Mouse (Mus musculus) heart, embryonic 14.5 days (tissue): ENCODE measurements at regions not wholly inside any gene's neighbourhood (a gene's known extent, or its start where the extent isn't known, plus 50 kb on each side); places are given as distances from the start of the nearest gene placed in this dataset.

Experiments used
- ATAC-seq: fragments of 200-750 bp; cut with Nextera tagmentation; 2 replicates; pipeline ENCODE4 v1.8.0; 2017; ENCODE audit warnings: low read depth, moderate TSS enrichment; ENCODE audit not compliant: insufficient number of reproducible peaks, insufficient read depth, low FRiP score
- H3K27ac ChIP-seq, 2 experiments: fragments of 200-500 bp in 1 of 2; fragments of 300-500 bp in 1 of 2; sonication (generic) in 1 of 2; replicated peaks in 1 of 2; 2 replicates each; pipeline ENCODE4 v1.5.1; 2012 to 2014; ENCODE audit warnings: low read depth in 2 of 2, low read length in 2 of 2, control low read depth in 1 of 2, mild to moderate bottlenecking in 1 of 2, mixed read lengths in 1 of 2; ENCODE audit not compliant: control insufficient read depth in 1 of 2, insufficient read depth in 1 of 2
- H3K27me3 ChIP-seq: fragments of 300-500 bp; sonication (generic); 2 replicates; pipeline ENCODE4 v1.6.1; 2014; ENCODE audit warnings: mild to moderate bottlenecking, low read length, control low read depth; ENCODE audit not compliant: control insufficient read depth, insufficient read depth
- H3K36me3 ChIP-seq: fragments of 300-500 bp; sonication (generic); 2 replicates; pipeline ENCODE4 v1.6.1; 2014; ENCODE audit warnings: mild to moderate bottlenecking, control low read depth, low read length, mixed read lengths; ENCODE audit not compliant: control insufficient read depth, insufficient read depth
- H3K4me1 ChIP-seq, 2 experiments: fragments of 200-500 bp in 1 of 2; fragments of 300-500 bp in 1 of 2; sonication (generic) in 1 of 2; 2 replicates each; pipeline ENCODE4 v1.6.1; 2012 to 2014; ENCODE audit warnings: low read length in 2 of 2, control low read depth in 1 of 2, mixed read lengths in 1 of 2; ENCODE audit not compliant: control insufficient read depth in 2 of 2, insufficient read depth in 2 of 2
- H3K4me2 ChIP-seq: fragments of 300-500 bp; sonication (generic); 2 replicates; pipeline ENCODE4 v1.6.1; 2014; ENCODE audit warnings: mild to moderate bottlenecking, low read length
- H3K4me3 ChIP-seq, 2 experiments: fragments of 200-500 bp in 1 of 2; fragments of 300-500 bp in 1 of 2; sonication (generic) in 1 of 2; 2 replicates each; pipeline ENCODE4 v1.5.1; 2012 to 2014; ENCODE audit warnings: low read length in 2 of 2, mild to moderate bottlenecking in 2 of 2, control low read depth in 1 of 2, low read depth in 1 of 2, moderate library complexity in 1 of 2; ENCODE audit not compliant: control insufficient read depth in 1 of 2, insufficient read depth in 1 of 2
- H3K9ac ChIP-seq: fragments of 300-500 bp; sonication (generic); 2 replicates; pipeline ENCODE4 v1.6.1; 2014; ENCODE audit warnings: mild to moderate bottlenecking, low read length
- H3K9me3 ChIP-seq: fragments of 300-500 bp; sonication (generic); 2 replicates; pipeline ENCODE4 v1.6.1; 2016; ENCODE audit warnings: low read length, control low read depth; ENCODE audit not compliant: control insufficient read depth
- WGBS: fragments of 180-500 bp; shearing (Covaris S2); extraction: QIAGEN DNeasy Blood & Tissue Kit; methylation state at CpG from one replicate; pipeline ENCODE4 v1.1.7; 2014; 5-methylcytosine and 5-hydroxymethylcytosine counted together

DNA sequence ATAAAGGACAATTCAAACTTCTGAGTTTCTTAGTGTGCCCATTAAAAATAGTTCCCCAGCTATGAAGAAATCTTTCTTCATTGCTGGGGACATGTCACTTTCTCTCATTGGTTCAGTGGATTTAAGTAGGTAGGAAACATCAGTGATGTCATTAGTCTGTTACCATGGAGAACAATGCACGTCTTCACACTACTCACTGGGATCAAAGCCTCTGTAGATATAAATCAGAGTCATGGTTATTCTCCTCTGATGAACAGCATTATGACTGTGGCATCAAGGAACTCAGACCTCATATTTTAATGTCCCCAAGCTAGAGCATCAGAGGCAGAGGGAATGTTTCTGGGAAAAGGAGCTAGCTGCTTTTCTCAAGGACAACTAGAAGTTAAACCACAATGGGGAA lies 165.5 kb upstream of the Slc39a10 start:
- Histone ChIP-seq H3K36me3 (no peaks in the 10 kb centered on the region), H3K4me1 (no peaks in the 10 kb centered on the region), H3K9me3 (no peaks in the 10 kb centered on the region), H3K27me3 (no peaks in the 10 kb centered on the region), H3K4me3 (no peak overlapping the region), H3K27ac (no peak overlapping the region), H3K4me2 (no peak overlapping the region), H3K9ac (no peak overlapping the region)
- no peak for ATAC-seq
- 76% methylated on average over 1 of the region's 1 CpGs for whole genome bisulfite sequencing

- H3K4me2 ChIP-seq: no peak overlapping the region
- no peaks in the 10 kb centered on the region for H3K4me1 ChIP-seq
- H3K27ac ChIP-seq: no peak overlapping the region
- ATAC-seq: no peak
- no peaks in the 10 kb centered on the region for H3K36me3 ChIP-seq
- H3K9ac ChIP-seq: no peak overlapping the region
- H3K4me3 ChIP-seq: no peak overlapping the region
- 70% methylated on average over 3 of the region's 3 CpGs for WGBS
- H3K9me3 ChIP-seq: no peaks in the 10 kb centered on the region
- no peaks in the 10 kb centered on the region for H3K27me3 ChIP-seq
Observed at GRCm38 (mm10) chr1:47057344-47057743, 164.7 kb upstream of the Slc39a10 start.

GRCm38 (mm10) chr1:47051109-47051508 lies 158.5 kb upstream of the Slc39a10 start:
- no peak overlapping the region for H3K9ac ChIP-seq
- no peaks in the 10 kb centered on the region for H3K36me3 ChIP-seq
- no peak for ATAC-seq
- H3K4me3 ChIP-seq: no peak overlapping the region
- H3K27ac ChIP-seq: no peak overlapping the region
- no peaks in the 10 kb centered on the region for H3K9me3 ChIP-seq
- H3K27me3 ChIP-seq: no peaks in the 10 kb centered on the region
- H3K4me1 ChIP-seq: no peaks in the 10 kb centered on the region
- H3K4me2 ChIP-seq: no peak overlapping the region

GRCm38 (mm10) chr1:47050492-47050891 lies 157.8 kb upstream of the Slc39a10 start:
- Histone ChIP-seq H3K9me3 (no peaks in the 10 kb centered on the region), H3K4me2 (no peak overlapping the region), H3K36me3 (no peaks in the 10 kb centered on the region), H3K9ac (no peak overlapping the region), H3K4me1 (no peaks in the 10 kb centered on the region), H3K27ac (no peak overlapping the region), H3K4me3 (no peak overlapping the region), H3K27me3 (no peaks in the 10 kb centered on the region)
- 63% methylated on average over 1 of the region's 1 CpGs for WGBS
- no peak for ATAC-seq

GRCm38 (mm10) chr1:47037576-47037975 lies 144.9 kb upstream of the Slc39a10 start:
- H3K9ac ChIP-seq: no peak overlapping the region
- H3K9me3 ChIP-seq: no peaks in the 10 kb centered on the region
- no peaks in the 10 kb centered on the region for H3K36me3 ChIP-seq
- H3K27ac ChIP-seq: no peak overlapping the region
- WGBS: 51% methylated on average over 2 of the region's 2 CpGs
- ATAC-seq: no peak
- no peak overlapping the region for H3K4me2 ChIP-seq
- H3K4me1 ChIP-seq: no peaks in the 10 kb centered on the region
- H3K27me3 ChIP-seq: no peaks in the 10 kb centered on the region
- no peak overlapping the region for H3K4me3 ChIP-seq

DNA sequence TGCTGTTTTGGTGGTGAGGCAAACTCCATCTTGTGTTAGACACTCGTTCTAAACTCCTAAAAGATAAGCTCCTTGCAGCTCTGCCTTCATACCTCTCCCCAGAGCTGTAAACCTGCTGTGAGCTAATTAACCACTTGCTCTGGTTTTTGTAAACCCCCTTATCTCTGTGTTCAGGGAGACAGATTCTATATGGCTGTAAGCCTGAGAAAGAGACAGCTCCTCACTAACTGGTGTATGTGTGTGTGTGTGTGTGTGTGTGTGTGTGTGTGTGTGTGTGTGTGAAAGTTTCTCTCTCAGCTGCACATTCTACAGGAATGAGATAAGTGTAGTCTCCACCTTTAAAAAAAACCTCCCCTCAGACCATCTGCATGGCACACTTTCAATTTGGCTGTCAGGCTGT lies 126.7 kb upstream of the Slc39a10 start:
- Histone ChIP-seq H3K9ac (no peak overlapping the region), H3K4me2 (no peak overlapping the region), H3K4me3 (no peak overlapping the region), H3K27me3 (no peaks in the 10 kb centered on the region), H3K9me3 (no peaks in the 10 kb centered on the region), H3K36me3 (no peaks in the 10 kb centered on the region), H3K27ac (no peak overlapping the region), H3K4me1 (0 out of 4 replicates have a peak, but pooled peaks cover 0 to 4% of the 10 kb centered on the region in 2 experiments)
- no peak for ATAC-seq
- 0% methylated on average over 1 of the region's 1 CpGs for WGBS

GRCm38 (mm10) chr1:47014526-47014925 lies 121.9 kb upstream of the Slc39a10 start:
- Histone ChIP-seq H3K27me3 (no peaks in the 10 kb centered on the region), H3K4me2 (no peak overlapping the region), H3K27ac (no peak overlapping the region), H3K9ac (no peak overlapping the region), H3K4me3 (no peak overlapping the region), H3K9me3 (no peaks in the 10 kb centered on the region), H3K4me1 (0 out of 4 replicates have a peak, but pooled peaks cover 0 to 4% of the 10 kb centered on the region in 2 experiments), H3K36me3 (no peaks in the 10 kb centered on the region)
- 87% methylated on average over 1 of the region's 1 CpGs for WGBS
- no peak for ATAC-seq

DNA sequence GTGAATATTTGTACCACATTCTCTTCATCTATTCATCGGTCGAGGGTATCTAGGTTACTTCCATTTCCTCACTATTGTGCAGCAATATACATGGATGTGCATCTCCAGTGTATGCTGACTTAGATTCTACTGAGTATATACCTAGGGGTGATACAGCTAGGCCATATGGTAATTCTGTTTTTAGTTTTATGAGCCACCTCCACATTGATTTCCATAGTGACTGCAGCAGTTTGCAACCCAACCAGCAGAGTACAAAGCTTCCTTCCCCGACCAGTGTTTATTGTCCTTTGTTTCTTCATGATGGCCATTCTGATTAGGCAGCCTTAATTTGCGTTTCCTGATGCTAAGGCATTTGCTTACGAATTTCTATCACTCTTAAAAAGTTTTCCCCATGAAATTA lies 111.1 kb upstream of the Slc39a10 start:
- H3K9me3 ChIP-seq: no peaks in the 10 kb centered on the region
- no peaks in the 10 kb centered on the region for H3K36me3 ChIP-seq
- no peak for ATAC-seq
- H3K4me3 ChIP-seq: no peak overlapping the region
- H3K27me3 ChIP-seq: no peaks in the 10 kb centered on the region
- H3K4me1 ChIP-seq: no peaks in the 10 kb centered on the region; a peak in 1 of 4 replicates
- H3K27ac ChIP-seq: no peak overlapping the region
- no peak overlapping the region for H3K9ac ChIP-seq
- 76% methylated on average over 5 of the region's 5 CpGs for WGBS
- no peak overlapping the region for H3K4me2 ChIP-seq
